Comparison of ENCODE assay signal across 21 mouse cellular contexts in genomic region chr6:72754215-72754614, GRCm38 (mm10). TPM values are rescaled to one million over a fixed set of nuclear protein-coding genes. Genes with fewer than 3 reads are reported as not detected.
DNase-seq lines count a peak whose midpoint lies in the region; ATAC-seq lines count a peak whose summit lies in the region.
"Had no signal": no experiment of that assay in that cellular context is flagged by ENCODE, and none has a peak within 500 bp of the region (broad histone marks: within the 10 kb centered on the region; RNA-seq: fewer than 3 reads in every experiment).

No protein-coding gene starts in this region.

- no peak overlapping the region for H3K9ac ChIP-seq in kidney, embryonic 15.5 days
- peak overlapping the region; percentile 21; the same call in 1 of the 2 replicates for H3K9ac ChIP-seq in embryonic facial prominence, embryonic 13.5 days
- peak overlapping the region; percentile 31; the same call in 1 of the 2 replicates for H3K9ac ChIP-seq in limb, embryonic 13.5 days
- H3K9ac ChIP-seq: forebrain, embryonic 13.5 days; heart, embryonic 13.5 days; hindbrain, embryonic 13.5 days; midbrain, embryonic 13.5 days had no signal

- ATAC-seq in kidney, embryonic 15.5 days (replicated peaks; ENCODE audit: low FRiP score), result no peak
- no peak for ATAC-seq in embryonic facial prominence, embryonic 13.5 days (ENCODE audit: insufficient number of reproducible peaks, insufficient read depth, low FRiP score, low TSS enrichment, low read depth)
- ATAC-seq in limb, embryonic 13.5 days (ENCODE audit: low FRiP score, low read depth), result no peak
- ATAC-seq: forebrain, embryonic 13.5 days; midbrain, embryonic 13.5 days had no signal

- no peaks in the 10 kb centered on the region; the same call in 1 of the 2 replicates for H3K36me3 ChIP-seq in kidney, embryonic 15.5 days
- H3K36me3 ChIP-seq in embryonic facial prominence, embryonic 13.5 days, result peaks cover 24% of the 10 kb centered on the region; the same call in 1 of the 2 replicates
- H3K36me3 ChIP-seq in limb, embryonic 13.5 days, result no peaks in the 10 kb centered on the region; the same call in none of the 2 replicates
- H3K36me3 ChIP-seq: heart, embryonic 13.5 days; hindbrain, embryonic 13.5 days; midbrain, embryonic 13.5 days had no signal

- H3K4me3 ChIP-seq in kidney, embryonic 15.5 days (replicated peaks), result no peak overlapping the region
- H3K4me3 ChIP-seq in embryonic facial prominence, embryonic 13.5 days, result no peak overlapping the region
- H3K4me3 ChIP-seq in limb, embryonic 13.5 days, result no peak overlapping the region
- H3K4me3 ChIP-seq: forebrain, embryonic 13.5 days; heart, embryonic 13.5 days; hindbrain, embryonic 13.5 days; layer of hippocampus, adult 2 months; midbrain, embryonic 13.5 days had no signal

- H3K4me2 ChIP-seq in kidney, embryonic 15.5 days, result no peak overlapping the region
- no peak overlapping the region for H3K4me2 ChIP-seq in embryonic facial prominence, embryonic 13.5 days
- no peak overlapping the region for H3K4me2 ChIP-seq in limb, embryonic 13.5 days (replicated peaks)
- H3K4me2 ChIP-seq: forebrain, embryonic 13.5 days; heart, embryonic 13.5 days; hindbrain, embryonic 13.5 days; midbrain, embryonic 13.5 days had no signal

- no peaks in the 10 kb centered on the region for H3K27me3 ChIP-seq in kidney, embryonic 15.5 days
- H3K27me3 ChIP-seq in embryonic facial prominence, embryonic 13.5 days, result no peaks in the 10 kb centered on the region
- no peaks in the 10 kb centered on the region for H3K27me3 ChIP-seq in limb, embryonic 13.5 days
- H3K27me3 ChIP-seq: forebrain, embryonic 13.5 days; heart, embryonic 13.5 days; hindbrain, embryonic 13.5 days; midbrain, embryonic 13.5 days had no signal

- H3K9me3 ChIP-seq in kidney, embryonic 15.5 days (replicated peaks), result no peaks in the 10 kb centered on the region
- no peaks in the 10 kb centered on the region for H3K9me3 ChIP-seq in embryonic facial prominence, embryonic 13.5 days
- H3K9me3 ChIP-seq in limb, embryonic 13.5 days, result no peaks in the 10 kb centered on the region
- H3K9me3 ChIP-seq: forebrain, embryonic 13.5 days; heart, embryonic 13.5 days; hindbrain, embryonic 13.5 days; midbrain, embryonic 13.5 days had no signal

- H3K27ac ChIP-seq in kidney, embryonic 15.5 days, result 0 out of 2 replicates have a peak overlapping the region, but pooled peaks have one; percentile 20
- H3K27ac ChIP-seq in embryonic facial prominence, embryonic 13.5 days, result no peak overlapping the region
- no peak overlapping the region for H3K27ac ChIP-seq in limb, embryonic 13.5 days
- H3K27ac ChIP-seq: forebrain, embryonic 13.5 days; heart, embryonic 13.5 days; hindbrain, embryonic 13.5 days; layer of hippocampus, adult 2 months; midbrain, embryonic 13.5 days had no signal

- no peak for DNase-seq in kidney, adult 9 months
- peak; percentile 38 for DNase-seq in ZHBTc4 (ENCODE audit: low read depth, low spot score)
- no peak for DNase-seq in adrenal gland, postnatal 36 days
- DNase-seq in cerebellum, adult 11 months, result no peak
- DNase-seq: cerebellum, adult 18-20 months; cerebellum, postnatal 25 days; embryo, embryonic 11 days; gastrocnemius, postnatal 14 days; heart, adult 11 months; heart, postnatal 14 days; kidney, adult 2 months; kidney, postnatal 14 days had no signal

- H3K4me1 ChIP-seq in kidney, embryonic 15.5 days, result peaks cover 77% of the 10 kb centered on the region
- peaks cover 57% of the 10 kb centered on the region for H3K4me1 ChIP-seq in embryonic facial prominence, embryonic 13.5 days
- H3K4me1 ChIP-seq in limb, embryonic 13.5 days, result peaks cover 53% of the 10 kb centered on the region

- WGBS in kidney, embryonic 15.5 days, result 25% methylated on average over 9 of the region's 9 CpGs
- WGBS in embryonic facial prominence, embryonic 13.5 days, result 27% methylated on average over 9 of the region's 9 CpGs
- 13% methylated on average over 9 of the region's 9 CpGs for WGBS in limb, embryonic 13.5 days

RNA-seq across cellular contexts. Expression of gene Tcf7l1, which starts 34.8 kb away (rescaled TPM):
- 35.2 and 38.2 TPM in 2 replicates for polyA plus RNA-seq in kidney, embryonic 15.5 days (2015; fragmentation: Nextera tagmentation; extraction: Ambion mirVana)
- 59.2 and 63.7 TPM in 2 replicates for polyA plus RNA-seq in embryonic facial prominence, embryonic 13.5 days (2015; fragmentation: Nextera tagmentation; extraction: Ambion mirVana)
- polyA plus RNA-seq in limb, embryonic 13.5 days (2015; fragmentation: Nextera tagmentation; extraction: Ambion mirVana), result 46.8 and 47.3 TPM in 2 replicates
- total RNA-seq in adrenal gland, postnatal 36 days (2021), result 10 to 100 TPM; 12.3 to 14.7 TPM
- total RNA-seq: monocyte, adult 5-6 weeks had no signal
